Mouse (Mus musculus): Measurements from ENCODE around the gene Zfp579. TPM values are rescaled to one million over a fixed set of nuclear protein-coding genes. Genes with fewer than 3 reads are reported as not detected.

Zfp579 gene
- polyA plus RNA-seq, 1 experiment from 2014 or later: 39.2 TPM

DNA sequence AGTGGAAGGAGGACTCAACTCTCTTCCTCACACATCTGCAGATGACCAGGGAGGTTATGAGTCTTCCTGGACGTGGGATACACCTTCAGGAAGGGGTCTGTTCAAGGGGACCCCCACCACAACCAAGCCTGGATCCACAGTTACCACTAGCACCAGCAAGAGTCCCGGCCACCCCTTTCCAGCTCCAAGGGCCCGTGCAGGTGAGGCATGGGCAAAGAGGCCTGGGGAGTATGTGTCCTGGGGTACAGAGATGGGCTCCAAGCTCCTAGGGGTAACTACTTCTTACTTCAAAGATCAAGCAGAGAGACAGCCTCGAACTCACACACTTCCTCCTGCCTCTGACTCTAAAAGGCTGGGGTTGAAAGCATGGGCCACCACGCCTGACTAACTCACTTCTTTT, 53.3 kb downstream of the Zfp579 start:
- H3K27ac ChIP-seq (replicated peaks; ENCODE audit: low read depth, low read length): no peak overlapping the region
- 54% methylated on average over 5 of the region's 5 CpGs for WGBS
- DNase-seq (ENCODE audit: low spot score) (no peak), ATAC-seq (ENCODE audit: insufficient number of reproducible peaks, low FRiP score, low TSS enrichment, low read depth) (no peak)
- H3K36me3 ChIP-seq (ENCODE audit: control insufficient read depth, insufficient read depth, low read length): no peaks in the 10 kb centered on the region
- H3K9me3 ChIP-seq (ENCODE audit: control insufficient read depth, low read length): no peaks in the 10 kb centered on the region
- no peak overlapping the region for H3K4me2 ChIP-seq (ENCODE audit: low read depth, severe bottlenecking)
- no peaks in the 10 kb centered on the region for H3K4me1 ChIP-seq (ENCODE audit: control insufficient read depth, insufficient read depth, low read length)
- H3K27me3 ChIP-seq (ENCODE audit: control insufficient read depth, insufficient read depth, low read length): no peaks in the 10 kb centered on the region
- H3K4me3 ChIP-seq (ENCODE audit: low read depth, low read length): no peak overlapping the region
- H3K9ac ChIP-seq (ENCODE audit: low read length): no peak overlapping the region

GRCm38 (mm10) chr7:4940068-4940479, 55.9 kb downstream of the Zfp579 start:
- H3K4me1 ChIP-seq (ENCODE audit: control insufficient read depth, insufficient read depth, low read length): no peaks in the 10 kb centered on the region
- peak; percentile 90 for DNase-seq (ENCODE audit: low spot score)
- H3K27ac ChIP-seq (replicated peaks; ENCODE audit: low read depth, low read length): no peak overlapping the region
- no peak overlapping the region for H3K4me3 ChIP-seq (ENCODE audit: low read depth, low read length)
- no peak overlapping the region for H3K9ac ChIP-seq (ENCODE audit: low read length)
- no peaks in the 10 kb centered on the region for H3K9me3 ChIP-seq (ENCODE audit: control insufficient read depth, low read length)
- no peaks in the 10 kb centered on the region for H3K36me3 ChIP-seq (ENCODE audit: control insufficient read depth, insufficient read depth, low read length)
- WGBS: 16% methylated on average over 9 of the region's 9 CpGs
- no peaks in the 10 kb centered on the region for H3K27me3 ChIP-seq (ENCODE audit: control insufficient read depth, insufficient read depth, low read length)
- no peak overlapping the region for H3K4me2 ChIP-seq (ENCODE audit: low read depth, severe bottlenecking)
- no peak for ATAC-seq (ENCODE audit: insufficient number of reproducible peaks, low FRiP score, low TSS enrichment, low read depth)

DNA sequence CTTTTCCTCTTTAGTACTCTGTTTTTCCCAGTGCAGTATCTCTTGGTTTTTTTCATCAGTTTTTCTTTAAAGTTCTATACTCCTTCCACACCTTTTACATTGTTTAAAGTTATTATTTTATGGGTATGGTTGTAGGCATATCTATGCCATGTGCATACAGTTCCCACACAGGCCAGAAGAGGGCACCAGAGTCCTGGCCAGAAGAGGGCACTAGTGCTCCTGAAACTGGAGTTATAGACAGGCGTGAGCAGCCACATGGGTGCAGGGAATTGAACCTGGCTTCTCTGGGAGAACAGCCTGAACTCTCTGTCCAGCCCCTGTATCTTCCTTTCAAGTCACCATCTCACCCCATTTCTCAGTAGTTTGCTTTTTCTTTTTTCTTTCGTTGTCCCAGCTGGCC, 57.5 kb downstream of the Zfp579 start:
- H3K27me3 ChIP-seq (ENCODE audit: control insufficient read depth, insufficient read depth, low read length): no peaks in the 10 kb centered on the region
- H3K27ac ChIP-seq (replicated peaks; ENCODE audit: low read depth, low read length): no peak overlapping the region
- DNase-seq (ENCODE audit: low spot score): peak; percentile 78
- H3K9me3 ChIP-seq (ENCODE audit: control insufficient read depth, low read length): no peaks in the 10 kb centered on the region; the same call in 1 of the 2 replicates
- H3K4me3 ChIP-seq (ENCODE audit: low read depth, low read length): no peak overlapping the region
- H3K4me2 ChIP-seq (ENCODE audit: low read depth, severe bottlenecking): no peak overlapping the region
- no peaks in the 10 kb centered on the region for H3K4me1 ChIP-seq (ENCODE audit: control insufficient read depth, insufficient read depth, low read length)
- ATAC-seq (ENCODE audit: insufficient number of reproducible peaks, low FRiP score, low TSS enrichment, low read depth): no peak
- no peaks in the 10 kb centered on the region for H3K36me3 ChIP-seq (ENCODE audit: control insufficient read depth, insufficient read depth, low read length)
- no peak overlapping the region for H3K9ac ChIP-seq (ENCODE audit: low read length)
- 36% methylated on average over 2 of the region's 2 CpGs for WGBS

DNA sequence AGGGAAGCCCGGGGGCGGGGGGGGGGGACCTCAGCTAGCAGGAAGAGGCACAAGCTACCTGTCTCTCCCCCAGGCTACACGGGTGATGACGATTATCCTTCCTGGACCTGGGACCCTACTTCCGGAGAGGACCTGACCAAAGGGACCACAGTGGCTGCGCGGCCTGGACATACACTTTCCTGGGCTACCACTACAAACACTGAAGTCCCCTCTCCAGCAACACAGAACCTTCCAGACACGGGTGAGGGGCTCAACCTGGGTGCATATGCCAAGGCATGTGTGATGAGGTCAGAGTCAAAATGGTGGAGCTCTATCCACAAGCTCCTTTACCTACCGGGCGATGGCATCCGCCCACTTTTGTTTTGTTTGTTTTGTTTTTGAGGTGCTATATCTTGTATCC, 58.6 kb downstream of the Zfp579 start:
- no peak for DNase-seq (ENCODE audit: low spot score)
- 73% methylated on average over 10 of the region's 11 CpGs for WGBS
- no peak overlapping the region for H3K4me2 ChIP-seq (ENCODE audit: low read depth, severe bottlenecking)
- H3K27me3 ChIP-seq (ENCODE audit: control insufficient read depth, insufficient read depth, low read length): no peaks in the 10 kb centered on the region
- ATAC-seq (ENCODE audit: insufficient number of reproducible peaks, low FRiP score, low TSS enrichment, low read depth): no peak
- no peak overlapping the region for H3K9ac ChIP-seq (ENCODE audit: low read length)
- no peak overlapping the region for H3K4me3 ChIP-seq (ENCODE audit: low read depth, low read length)
- no peaks in the 10 kb centered on the region for H3K36me3 ChIP-seq (ENCODE audit: control insufficient read depth, insufficient read depth, low read length)
- no peaks in the 10 kb centered on the region; the same call in 1 of the 2 replicates for H3K9me3 ChIP-seq (ENCODE audit: control insufficient read depth, low read length)
- no peaks in the 10 kb centered on the region for H3K4me1 ChIP-seq (ENCODE audit: control insufficient read depth, insufficient read depth, low read length)
- no peak overlapping the region for H3K27ac ChIP-seq (replicated peaks; ENCODE audit: low read depth, low read length)

DNA sequence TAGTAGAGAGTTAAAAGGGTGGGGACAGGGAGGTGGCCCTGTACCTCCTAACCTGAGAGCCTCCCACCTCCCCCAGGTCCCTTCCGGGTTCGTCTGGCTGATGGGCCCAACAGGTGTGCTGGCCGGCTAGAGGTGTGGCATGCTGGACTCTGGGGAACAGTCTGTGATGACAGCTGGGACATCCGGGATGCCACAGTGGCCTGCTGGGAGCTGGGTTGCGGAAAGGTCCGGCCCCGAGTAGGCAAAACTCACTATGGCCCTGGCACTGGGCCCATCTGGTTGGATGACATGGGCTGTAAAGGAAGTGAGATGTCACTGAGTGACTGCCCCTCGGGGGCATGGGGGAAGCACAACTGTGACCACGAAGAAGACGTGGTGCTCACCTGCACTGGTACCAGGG, 59.1 kb downstream of the Zfp579 start:
- no peak overlapping the region for H3K9ac ChIP-seq (ENCODE audit: low read length)
- no peaks in the 10 kb centered on the region for H3K36me3 ChIP-seq (ENCODE audit: control insufficient read depth, insufficient read depth, low read length)
- no peak overlapping the region for H3K4me2 ChIP-seq (ENCODE audit: low read depth, severe bottlenecking)
- H3K27me3 ChIP-seq (ENCODE audit: control insufficient read depth, insufficient read depth, low read length): no peaks in the 10 kb centered on the region
- no peaks in the 10 kb centered on the region for H3K4me1 ChIP-seq (ENCODE audit: control insufficient read depth, insufficient read depth, low read length)
- ATAC-seq (ENCODE audit: insufficient number of reproducible peaks, low FRiP score, low TSS enrichment, low read depth) (no peak), DNase-seq (ENCODE audit: low spot score) (no peak)
- 78% methylated on average over 10 of the region's 10 CpGs for WGBS
- no peak overlapping the region for H3K4me3 ChIP-seq (ENCODE audit: low read depth, low read length)
- no peaks in the 10 kb centered on the region; the same call in 1 of the 2 replicates for H3K9me3 ChIP-seq (ENCODE audit: control insufficient read depth, low read length)
- H3K27ac ChIP-seq (replicated peaks; ENCODE audit: low read depth, low read length): no peak overlapping the region

- H3K27ac ChIP-seq (replicated peaks; ENCODE audit: low read depth, low read length): no peak overlapping the region
- no peaks in the 10 kb centered on the region for H3K27me3 ChIP-seq (ENCODE audit: control insufficient read depth, insufficient read depth, low read length)
- no peak overlapping the region for H3K4me2 ChIP-seq (ENCODE audit: low read depth, severe bottlenecking)
- 81% methylated on average over 4 of the region's 4 CpGs for WGBS
- H3K4me1 ChIP-seq (ENCODE audit: control insufficient read depth, insufficient read depth, low read length): no peaks in the 10 kb centered on the region
- H3K9ac ChIP-seq (ENCODE audit: low read length): no peak overlapping the region
- no peaks in the 10 kb centered on the region; the same call in 1 of the 2 replicates for H3K9me3 ChIP-seq (ENCODE audit: control insufficient read depth, low read length)
- ATAC-seq (ENCODE audit: insufficient number of reproducible peaks, low FRiP score, low TSS enrichment, low read depth): no peak
- H3K4me3 ChIP-seq (ENCODE audit: low read depth, low read length): no peak overlapping the region
- no peaks in the 10 kb centered on the region for H3K36me3 ChIP-seq (ENCODE audit: control insufficient read depth, insufficient read depth, low read length)
- no peak for DNase-seq (ENCODE audit: low spot score)
These were observed 61.6 kb downstream of the Zfp579 start for GRCm38 (mm10) chr7:4934160-4934914.

Other genes starting within 250 kb of the Zfp579 start
- 36.9 and 38.4 TPM in 2 replicates for gene Cox6b2, start 243.1 kb downstream of the Zfp579 start, polyA plus RNA-seq (2014; fragmentation: Nextera tagmentation; extraction: Ambion mirVana)
- gene Fam71e2, start 224.9 kb downstream of the Zfp579 start, polyA plus RNA-seq (2014; fragmentation: Nextera tagmentation; extraction: Ambion mirVana): not detected in 2 replicates
- gene Il11, start 213.3 kb downstream of the Zfp579 start, polyA plus RNA-seq (2014; fragmentation: Nextera tagmentation; extraction: Ambion mirVana): not detected in 2 replicates
- gene Tmem190, start 213.2 kb downstream of the Zfp579 start, polyA plus RNA-seq (2014; fragmentation: Nextera tagmentation; extraction: Ambion mirVana): 0.41 TPM in 1 of 2 replicates, not detected in the other
- 2.1 and 2.6 TPM in 2 replicates for gene Tmem238, start 206.5 kb downstream of the Zfp579 start, polyA plus RNA-seq (2014; fragmentation: Nextera tagmentation; extraction: Ambion mirVana)
- gene Rpl28, start 203.3 kb downstream of the Zfp579 start, polyA plus RNA-seq (2014; fragmentation: Nextera tagmentation; extraction: Ambion mirVana): 266 and 269 TPM in 2 replicates
- 527 and 540 TPM in 2 replicates for gene Ube2s, start 183.6 kb downstream of the Zfp579 start, polyA plus RNA-seq (2014; fragmentation: Nextera tagmentation; extraction: Ambion mirVana)
- 0.20 and 0.44 TPM in 2 replicates for gene Shisa7, start 151.5 kb downstream of the Zfp579 start, polyA plus RNA-seq (2014; fragmentation: Nextera tagmentation; extraction: Ambion mirVana)
- gene Isoc2b, start 125.9 kb downstream of the Zfp579 start, polyA plus RNA-seq (2014; fragmentation: Nextera tagmentation; extraction: Ambion mirVana): 2.8 and 3.5 TPM in 2 replicates
- gene Isoc2a, start 119.0 kb downstream of the Zfp579 start, polyA plus RNA-seq (2014; fragmentation: Nextera tagmentation; extraction: Ambion mirVana): 0.63 and 0.84 TPM in 2 replicates
- not detected in 2 replicates for gene Gm36210, start 89.6 kb downstream of the Zfp579 start, polyA plus RNA-seq (2014; fragmentation: Nextera tagmentation; extraction: Ambion mirVana)
- 3.8 and 4.2 TPM in 2 replicates for gene Zfp628, start 80.9 kb downstream of the Zfp579 start, polyA plus RNA-seq (2014; fragmentation: Nextera tagmentation; extraction: Ambion mirVana)
- 1.9 and 2.9 TPM in 2 replicates for gene Nat14, start 74.1 kb downstream of the Zfp579 start, polyA plus RNA-seq (2014; fragmentation: Nextera tagmentation; extraction: Ambion mirVana)
- gene Ssc5d, start 70.4 kb downstream of the Zfp579 start, polyA plus RNA-seq (2014; fragmentation: Nextera tagmentation; extraction: Ambion mirVana): 1.7 and 1.9 TPM in 2 replicates
- 0.08 and 0.18 TPM in 2 replicates for gene Sbk2, start 31.8 kb downstream of the Zfp579 start, polyA plus RNA-seq (2014; fragmentation: Nextera tagmentation; extraction: Ambion mirVana)
- 0.04 TPM in 1 of 2 replicates, not detected in the other for gene Sbk3, start 25.0 kb downstream of the Zfp579 start, polyA plus RNA-seq (2014; fragmentation: Nextera tagmentation; extraction: Ambion mirVana)
- gene Zfp524, start 18.3 kb upstream of the Zfp579 start, polyA plus RNA-seq (2014; fragmentation: Nextera tagmentation; extraction: Ambion mirVana): 9.3 and 9.6 TPM in 2 replicates
- 51.1 and 52.6 TPM in 2 replicates for gene Fiz1, start 18.5 kb upstream of the Zfp579 start, polyA plus RNA-seq (2014; fragmentation: Nextera tagmentation; extraction: Ambion mirVana)
- gene Gm44973, start 19.3 kb upstream of the Zfp579 start, polyA plus RNA-seq (2014; fragmentation: Nextera tagmentation; extraction: Ambion mirVana): 0.45 and 1.4 TPM in 2 replicates
- 7.5 and 8.2 TPM in 2 replicates for gene Zfp865, start 24.2 kb upstream of the Zfp579 start, polyA plus RNA-seq (2014; fragmentation: Nextera tagmentation; extraction: Ambion mirVana)
- 12.5 and 14.4 TPM in 2 replicates for gene Ccdc106, start 24.4 kb upstream of the Zfp579 start, polyA plus RNA-seq (2014; fragmentation: Nextera tagmentation; extraction: Ambion mirVana)
- gene 4632433K11Rik, start 38.0 kb upstream of the Zfp579 start, polyA plus RNA-seq (2014; fragmentation: Nextera tagmentation; extraction: Ambion mirVana): not detected in 2 replicates
- gene Zfp784, start 42.3 kb upstream of the Zfp579 start, polyA plus RNA-seq (2014; fragmentation: Nextera tagmentation; extraction: Ambion mirVana): 2.7 and 4.1 TPM in 2 replicates
- 31.8 and 32.9 TPM in 2 replicates for gene Zfp580, start 55.4 kb upstream of the Zfp579 start, polyA plus RNA-seq (2014; fragmentation: Nextera tagmentation; extraction: Ambion mirVana)
- 193 and 203 TPM in 2 replicates for gene U2af2, start 66.0 kb upstream of the Zfp579 start, polyA plus RNA-seq (2014; fragmentation: Nextera tagmentation; extraction: Ambion mirVana)
- 60.1 and 62.2 TPM in 2 replicates for gene Epn1, start 84.1 kb upstream of the Zfp579 start, polyA plus RNA-seq (2014; fragmentation: Nextera tagmentation; extraction: Ambion mirVana)
- not detected in 2 replicates for gene Rfpl4, start 120.8 kb upstream of the Zfp579 start, polyA plus RNA-seq (2014; fragmentation: Nextera tagmentation; extraction: Ambion mirVana)
- gene Rasl2-9, start 129.8 kb upstream of the Zfp579 start, polyA plus RNA-seq (2014; fragmentation: Nextera tagmentation; extraction: Ambion mirVana): 0.29 TPM in 1 of 2 replicates, not detected in the other
- 0.01 TPM in 1 of 2 replicates, not detected in the other for gene Vmn1r55, start 153.5 kb upstream of the Zfp579 start, polyA plus RNA-seq (2014; fragmentation: Nextera tagmentation; extraction: Ambion mirVana)
- not detected in 2 replicates for gene Vmn1r56, start 200.6 kb upstream of the Zfp579 start, polyA plus RNA-seq (2014; fragmentation: Nextera tagmentation; extraction: Ambion mirVana)
- gene Vmn1r57, start 222.3 kb upstream of the Zfp579 start, polyA plus RNA-seq (2014; fragmentation: Nextera tagmentation; extraction: Ambion mirVana): not detected in 2 replicates